Mouse (Mus musculus) embryonic fibroblast, embryonic 13.5 days (primary cell): ENCODE data around the gene Gm13030.

ENCODE experiments used
- CTCF ChIP-seq: IDR thresholded peaks from 2 replicates; pipeline ENCODE4 v1.5.1; 2011; ENCODE audit warnings: mild to moderate bottlenecking, control low read depth, low read length, moderate library complexity, borderline replicate concordance; ENCODE audit not compliant: insufficient read depth
- POLR2A ChIP-seq: IDR thresholded peaks from 2 replicates; pipeline ENCODE4 v1.6.1; 2011; ENCODE audit warnings: low read depth, mild to moderate bottlenecking, control low read depth, low read length, moderate library complexity

DNA sequence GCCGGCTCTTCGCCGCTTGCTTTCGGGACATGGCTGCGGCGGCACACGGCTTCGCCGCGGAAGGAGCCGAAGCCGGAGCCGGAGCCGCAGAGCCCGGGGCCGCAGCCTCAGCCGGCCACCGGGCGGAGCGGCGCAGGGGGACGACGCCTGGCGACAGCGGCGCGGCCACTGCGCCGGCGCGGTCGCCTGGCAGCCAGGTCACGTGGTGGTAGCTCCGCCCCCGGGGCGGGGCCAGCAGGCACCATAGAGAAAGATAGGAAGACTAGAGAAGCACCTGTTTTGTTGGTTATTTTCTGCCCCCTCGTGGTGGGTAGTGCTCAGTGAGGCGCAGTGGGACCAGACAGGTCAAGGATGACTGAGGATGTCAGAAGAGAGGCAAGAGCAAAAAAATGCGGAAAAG lies 40.0 kb upstream of the Gm13030 start, which contains the start of gene Otud3:
- TF ChIP-seq POLR2A (peak; percentile 87), CTCF (peak; percentile 74; the same call in 1 of the 2 replicates)
